Mouse (Mus musculus): Measurements from ENCODE around the gene Pth2.

DNA sequence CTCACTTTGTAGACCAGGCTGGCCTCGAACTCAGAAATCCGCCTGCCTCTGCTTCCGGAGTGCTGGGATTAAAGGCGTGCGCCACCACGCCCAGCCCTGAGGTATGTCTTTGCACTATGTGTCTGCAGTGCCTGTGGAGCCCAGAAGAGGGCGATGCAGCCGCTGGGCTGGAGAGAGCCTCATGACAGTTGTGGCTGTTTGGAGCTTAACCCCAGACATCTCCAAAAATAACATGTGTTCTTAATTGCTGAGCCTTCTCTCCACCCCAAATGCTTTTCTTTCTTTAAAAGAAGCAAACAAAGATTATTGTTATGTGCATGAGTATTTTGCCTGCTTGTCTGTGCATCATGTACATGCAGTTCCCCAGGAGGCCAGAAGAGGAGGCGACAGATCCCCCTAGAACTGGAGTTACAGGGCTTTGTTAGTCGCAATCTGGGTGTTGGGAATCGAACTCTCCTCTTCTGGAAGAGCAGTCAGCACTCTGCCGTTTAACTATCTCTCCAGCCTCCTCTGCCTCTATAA is 25.7 kb upstream of the Pth2 start:
- TF ChIP-seq ZNF384 (IDR thresholded peaks at IDR 0.05; ENCODE audit: low read depth, low read length): no peak
- no peak for TF ChIP-seq CHD2 (IDR thresholded peaks at IDR 0.05; ENCODE audit: low read depth, low read length)
- no peak for TF ChIP-seq MAFK (IDR thresholded peaks at IDR 0.05; ENCODE audit: insufficient read depth, low read depth, low read length)
- no peak for TF ChIP-seq ZC3H11A (IDR thresholded peaks at IDR 0.05; ENCODE audit: borderline replicate concordance, low read depth, low read length)
- TF ChIP-seq HCFC1 (IDR thresholded peaks at IDR 0.05; ENCODE audit: borderline replicate concordance, insufficient read depth, low read length): no peak

Data from ES-E14 (cell line).